Mouse (Mus musculus): ENCODE measurements at regions not wholly inside any gene's neighbourhood (a gene's known extent, or its start where the extent isn't known, plus 50 kb on each side); places are given as distances from the start of the nearest gene placed in this dataset.

DNA sequence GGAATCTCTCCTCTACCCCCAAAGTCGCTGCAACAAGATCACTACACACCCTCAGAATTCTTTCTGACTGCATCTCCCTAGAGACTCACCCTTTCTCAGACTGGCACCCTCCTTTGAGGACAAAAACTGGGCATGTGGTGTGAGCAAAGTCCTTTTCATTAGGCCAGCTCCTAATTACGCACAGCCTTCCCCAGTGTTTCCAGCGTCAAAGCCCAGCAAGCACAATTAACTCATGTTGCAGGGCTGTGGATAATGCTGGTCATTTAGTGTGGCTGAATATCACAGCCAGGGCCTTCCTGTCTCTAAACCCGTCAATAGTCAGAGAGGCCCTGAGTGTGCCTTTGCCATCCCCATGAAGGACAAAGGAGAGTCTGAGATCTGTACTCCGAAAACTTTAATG, 114.2 kb upstream of the Arhgap5 start:
- Histone ChIP-seq H3K36me3 (no peaks in the 10 kb centered on the region), H3K4me1 (0 out of 2 replicates have a peak, but pooled peaks cover 2% of the 10 kb centered on the region), H3K4me3 (replicated peaks) (no peak overlapping the region), H3K27me3 (no peaks in the 10 kb centered on the region), H3K9me3 (replicated peaks) (0 out of 2 replicates have a peak, but pooled peaks cover 3% of the 10 kb centered on the region), H3K9ac (no peak overlapping the region), H3K4me2 (no peak overlapping the region), H3K27ac (peak overlapping the region; percentile 33; the same call in 1 of the 2 replicates)
- WGBS: 64% methylated on average over 5 of the region's 5 CpGs
- no peak for ATAC-seq (replicated peaks; ENCODE audit: low FRiP score)

DNA sequence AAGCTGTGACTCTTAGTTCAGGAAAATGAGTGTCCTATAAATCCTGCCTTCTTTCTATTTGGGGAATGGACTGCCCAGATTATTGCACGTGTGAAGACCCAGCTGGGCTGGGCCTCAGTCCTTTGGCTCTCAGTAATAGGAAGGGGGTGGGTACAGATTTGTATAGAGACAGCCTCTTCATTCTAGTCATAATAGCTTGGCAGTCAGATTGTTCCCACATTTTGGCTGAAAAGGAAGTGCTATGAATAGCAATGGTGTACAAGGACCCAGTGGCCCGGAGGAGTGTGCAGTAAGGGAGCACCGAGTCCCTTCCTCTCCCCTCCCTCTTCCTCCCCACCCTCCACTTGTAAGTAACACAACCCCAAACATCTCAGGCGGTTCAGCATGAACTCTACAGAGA, 113.5 kb upstream of the Arhgap5 start:
- no peak overlapping the region for H3K9ac ChIP-seq
- ATAC-seq (replicated peaks; ENCODE audit: low FRiP score): 0 out of 2 replicates have a peak, but pooled peaks have one; percentile 33
- H3K4me2 ChIP-seq: no peak overlapping the region
- H3K27me3 ChIP-seq: no peaks in the 10 kb centered on the region
- H3K9me3 ChIP-seq (replicated peaks): 0 out of 2 replicates have a peak, but pooled peaks cover 3% of the 10 kb centered on the region
- no peak overlapping the region for H3K27ac ChIP-seq
- no peaks in the 10 kb centered on the region for H3K36me3 ChIP-seq
- H3K4me3 ChIP-seq (replicated peaks): no peak overlapping the region
- 46% methylated on average over 4 of the region's 4 CpGs for WGBS
- no peaks in the 10 kb centered on the region for H3K4me1 ChIP-seq

DNA sequence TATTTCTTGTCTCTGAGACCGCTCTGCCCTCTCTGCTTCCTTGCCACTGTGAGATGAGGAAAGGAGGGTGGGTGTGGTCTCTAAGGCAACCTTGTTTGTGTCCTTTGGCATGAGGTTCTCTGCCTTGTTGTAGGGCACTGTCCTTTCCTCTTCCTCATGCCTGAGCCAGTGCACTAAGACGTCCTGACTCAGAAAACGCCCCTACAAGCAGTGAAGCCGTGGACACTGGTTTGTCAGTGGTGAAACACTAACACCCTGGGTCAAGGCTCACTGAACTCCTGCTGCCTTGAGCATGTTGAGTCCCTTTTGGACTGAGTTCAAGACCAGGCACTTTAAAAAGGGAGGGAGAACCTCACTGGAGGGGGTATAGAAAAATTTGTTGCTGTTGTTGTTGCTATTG, 111.1 kb upstream of the Arhgap5 start:
- H3K27me3 ChIP-seq: no peaks in the 10 kb centered on the region
- H3K9me3 ChIP-seq (replicated peaks): 0 out of 2 replicates have a peak, but pooled peaks cover 3% of the 10 kb centered on the region
- H3K36me3 ChIP-seq: no peaks in the 10 kb centered on the region
- H3K27ac ChIP-seq: no peak overlapping the region
- no peak overlapping the region for H3K4me3 ChIP-seq (replicated peaks)
- ATAC-seq (replicated peaks; ENCODE audit: low FRiP score): no peak
- H3K4me2 ChIP-seq: no peak overlapping the region
- no peak overlapping the region for H3K9ac ChIP-seq
- 65% methylated on average over 4 of the region's 4 CpGs for WGBS
- H3K4me1 ChIP-seq: peaks cover 7% of the 10 kb centered on the region; the same call in 1 of the 2 replicates

DNA sequence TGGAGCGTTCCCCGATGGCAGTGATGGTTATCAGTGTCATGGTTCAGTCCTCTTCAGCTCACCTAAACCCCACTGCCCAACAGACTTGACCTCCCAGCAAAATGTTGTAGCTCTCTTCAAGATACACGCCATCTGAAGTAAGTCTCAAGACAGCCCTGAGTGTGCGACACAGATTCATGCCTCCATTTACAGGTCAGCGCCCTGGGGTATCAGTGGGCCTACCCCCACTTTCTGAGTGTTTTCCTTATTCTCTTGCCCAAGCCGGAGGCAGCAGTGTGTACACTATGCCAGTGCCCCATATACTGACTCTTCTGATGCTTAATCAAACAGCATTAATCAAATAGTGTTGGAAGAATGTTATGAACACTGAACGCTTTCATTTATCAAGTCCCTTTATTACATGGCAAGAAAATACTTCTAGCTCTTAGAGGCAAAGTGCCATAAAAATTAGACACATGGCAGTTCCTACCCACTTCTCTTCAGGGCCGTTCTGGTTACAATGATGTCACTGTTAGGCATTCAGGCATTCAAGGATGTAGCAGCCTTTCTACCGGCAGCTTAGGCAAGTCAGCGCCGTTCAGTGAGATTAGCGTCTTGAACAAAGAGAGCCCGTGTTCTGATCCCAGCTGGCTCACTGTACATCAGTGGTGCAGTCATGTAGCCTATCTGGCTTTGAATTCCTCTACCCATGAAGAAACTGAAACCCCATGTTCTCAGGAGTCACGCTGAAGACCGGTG, 109.6 kb upstream of the Arhgap5 start:
- WGBS: 76% methylated on average over 15 of the region's 15 CpGs

DNA sequence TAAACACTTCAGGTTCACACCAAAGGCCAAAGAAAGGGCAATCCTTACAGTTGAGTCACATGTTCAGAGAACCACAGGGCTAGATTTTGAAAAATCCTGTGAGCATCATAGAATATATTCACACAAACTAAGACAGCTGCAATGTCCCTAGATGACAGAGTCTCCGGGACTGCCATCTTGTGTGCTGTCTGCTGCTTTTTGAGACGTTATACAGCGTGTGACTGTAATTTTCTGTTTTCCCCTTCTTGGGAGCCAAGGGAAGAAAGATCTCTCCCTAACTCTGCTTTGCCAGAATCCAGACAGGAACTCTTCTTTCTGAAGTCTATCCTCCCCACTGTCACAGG, 109.1 kb upstream of the Arhgap5 start:
- WGBS: 82% methylated on average over 3 of the region's 3 CpGs
- no peaks in the 10 kb centered on the region for H3K36me3 ChIP-seq
- no peak overlapping the region for H3K9ac ChIP-seq
- H3K27ac ChIP-seq: no peak overlapping the region
- no peaks in the 10 kb centered on the region for H3K9me3 ChIP-seq (replicated peaks)
- peaks cover 12% of the 10 kb centered on the region for H3K4me1 ChIP-seq
- no peak overlapping the region for H3K4me3 ChIP-seq (replicated peaks)
- H3K4me2 ChIP-seq: no peak overlapping the region
- ATAC-seq (replicated peaks; ENCODE audit: low FRiP score): no peak
- no peaks in the 10 kb centered on the region for H3K27me3 ChIP-seq

More for the DNA sequence above, 109.6 kb upstream of the Arhgap5 start:
- no peak for ATAC-seq (replicated peaks; ENCODE audit: low FRiP score)
- no peaks in the 10 kb centered on the region for H3K9me3 ChIP-seq (replicated peaks)
- no peak overlapping the region for H3K9ac ChIP-seq
- no peaks in the 10 kb centered on the region for H3K27me3 ChIP-seq
- H3K27ac ChIP-seq: no peak overlapping the region
- no peaks in the 10 kb centered on the region for H3K36me3 ChIP-seq
- peaks cover 12% of the 10 kb centered on the region for H3K4me1 ChIP-seq
- H3K4me3 ChIP-seq (replicated peaks): no peak overlapping the region
- H3K4me2 ChIP-seq: no peak overlapping the region

DNA sequence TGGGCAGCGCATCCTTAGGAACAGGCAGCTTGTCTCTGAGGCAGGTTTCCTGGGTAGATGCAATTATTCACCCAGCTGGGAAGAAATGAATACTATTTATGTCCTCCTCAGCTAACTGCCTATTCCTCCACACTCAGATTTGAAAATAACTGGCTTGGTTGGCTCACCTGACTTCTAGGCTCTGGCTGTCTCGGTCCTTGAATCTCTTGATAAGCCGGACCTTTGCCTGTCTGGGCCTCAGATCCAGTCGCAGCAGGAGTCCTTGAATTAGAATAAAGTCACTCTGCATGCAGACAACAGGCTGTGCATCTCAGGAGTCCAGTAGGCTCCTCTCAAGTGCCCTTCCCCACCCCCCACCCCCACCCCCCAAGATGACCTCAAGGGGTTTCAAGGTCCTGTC, 108.7 kb upstream of the Arhgap5 start:
- Histone ChIP-seq H3K4me2 (no peak overlapping the region), H3K4me1 (peaks cover 12% of the 10 kb centered on the region), H3K9ac (no peak overlapping the region), H3K4me3 (replicated peaks) (no peak overlapping the region), H3K27me3 (no peaks in the 10 kb centered on the region), H3K36me3 (no peaks in the 10 kb centered on the region), H3K9me3 (replicated peaks) (no peaks in the 10 kb centered on the region), H3K27ac (no peak overlapping the region)
- no peak for ATAC-seq (replicated peaks; ENCODE audit: low FRiP score)
- WGBS: 82% methylated on average over 4 of the region's 4 CpGs

DNA sequence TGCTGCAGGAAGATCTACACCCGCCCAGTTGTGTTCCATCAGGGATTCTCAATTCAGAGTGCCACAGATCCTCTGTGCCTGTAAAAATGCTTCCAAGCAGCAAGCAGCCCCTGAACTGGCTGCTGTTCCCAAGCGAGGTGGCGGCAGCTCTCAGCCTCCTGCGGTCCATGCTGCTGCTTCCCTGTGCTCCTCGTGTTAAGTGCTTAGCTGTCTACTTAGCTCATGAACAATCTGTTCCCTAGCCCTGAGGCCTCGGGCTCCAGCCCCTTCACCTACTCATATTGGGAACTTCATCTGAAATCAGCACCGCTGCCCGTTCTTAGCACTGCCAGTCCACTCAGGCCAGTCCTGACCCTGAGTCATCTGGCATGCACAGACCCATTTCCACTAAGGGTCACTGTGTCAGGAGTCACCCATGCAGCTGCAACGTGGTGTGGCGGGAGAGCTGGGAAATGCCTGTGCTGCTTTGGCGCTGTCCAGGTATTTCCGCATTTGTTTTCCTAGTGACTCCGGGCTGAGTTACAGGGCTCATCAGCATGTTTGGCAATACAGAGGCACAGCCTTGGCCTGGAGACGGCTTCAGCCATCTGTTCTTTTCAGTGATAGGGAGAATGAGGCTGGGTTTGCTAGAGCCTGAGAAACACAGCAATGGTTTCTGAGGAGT, 107.5 kb upstream of the Arhgap5 start:
- Histone ChIP-seq H3K36me3 (no peaks in the 10 kb centered on the region), H3K4me3 (replicated peaks) (no peak overlapping the region), H3K27me3 (no peaks in the 10 kb centered on the region), H3K27ac (no peak overlapping the region), H3K4me1 (peaks cover 12% of the 10 kb centered on the region), H3K9ac (no peak overlapping the region), H3K9me3 (replicated peaks) (no peaks in the 10 kb centered on the region), H3K4me2 (no peak overlapping the region)
- 0 out of 2 replicates have a peak, but pooled peaks have one; percentile 33 for ATAC-seq (replicated peaks; ENCODE audit: low FRiP score)
- WGBS: 36% methylated on average over 14 of the region's 14 CpGs

DNA sequence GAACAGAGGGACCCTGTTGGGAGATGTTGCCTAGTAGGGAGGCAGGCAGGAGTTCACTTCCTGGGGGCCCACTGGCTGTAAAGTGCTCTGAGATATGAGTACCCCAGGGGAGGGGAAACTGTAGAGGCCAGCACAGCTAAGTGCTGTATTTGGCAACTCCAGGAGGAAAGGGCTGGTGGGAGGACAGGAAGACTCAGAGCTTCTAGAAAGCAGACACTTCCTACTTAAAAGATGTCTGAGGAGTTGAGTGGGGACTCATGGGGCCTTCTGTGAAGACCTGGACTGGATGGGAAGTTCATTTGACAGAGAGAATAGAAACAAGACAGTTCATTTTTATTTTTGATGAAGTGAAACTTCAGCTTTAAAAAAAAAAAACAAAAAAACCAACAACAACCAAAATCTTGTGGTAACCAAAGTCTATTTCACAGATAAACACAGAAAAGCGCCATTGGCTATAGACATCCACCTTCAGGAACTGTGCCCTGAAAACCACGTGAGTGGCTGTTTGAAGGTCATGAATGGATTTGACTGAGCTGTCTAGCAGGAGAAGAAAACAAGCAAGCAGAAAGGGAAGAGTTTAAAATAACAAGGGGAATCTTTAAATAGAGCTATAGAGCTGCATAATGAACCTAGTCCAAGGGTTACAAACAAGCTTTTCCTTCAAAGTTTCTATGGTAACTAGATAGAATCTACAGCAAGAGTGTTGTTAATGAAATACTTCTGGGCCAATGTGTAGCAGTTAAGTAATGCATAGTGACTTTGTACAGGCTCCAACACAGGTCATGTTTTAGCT, 105.9 kb upstream of the Arhgap5 start:
- Histone ChIP-seq H3K4me1 (peaks cover 12% of the 10 kb centered on the region), H3K4me2 (no peak overlapping the region), H3K4me3 (replicated peaks) (no peak overlapping the region), H3K9ac (no peak overlapping the region), H3K36me3 (no peaks in the 10 kb centered on the region), H3K27ac (peak overlapping the region; percentile 59; the same call in 1 of the 2 replicates), H3K9me3 (replicated peaks) (no peaks in the 10 kb centered on the region), H3K27me3 (no peaks in the 10 kb centered on the region)
- no peak; the same call in 1 of the 2 replicates for ATAC-seq (replicated peaks; ENCODE audit: low FRiP score)
- WGBS: 58% methylated on average over 2 of the region's 2 CpGs

DNA sequence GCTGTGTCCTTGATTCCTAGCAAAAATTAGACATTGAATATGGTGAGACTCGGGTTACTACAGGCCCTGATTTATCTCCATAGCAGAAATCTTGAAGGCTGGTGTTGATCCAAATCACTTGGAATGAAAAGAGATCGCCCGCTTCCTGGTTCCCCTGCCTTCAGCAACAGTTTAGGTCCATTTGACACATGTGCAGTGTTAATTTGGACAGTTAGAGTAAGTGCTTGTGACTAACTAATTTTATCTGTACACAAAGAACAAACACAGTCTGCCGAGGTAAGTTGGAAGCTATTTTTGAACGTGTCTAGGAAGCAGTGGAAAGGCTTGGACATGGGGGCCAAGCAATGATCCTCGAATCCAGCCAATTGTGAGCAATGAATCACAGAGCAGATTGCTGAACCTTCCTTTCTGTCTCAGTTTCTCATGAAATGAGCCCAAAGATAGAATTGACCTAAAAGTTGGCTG, 105.2 kb upstream of the Arhgap5 start:
- no peak for ATAC-seq (replicated peaks; ENCODE audit: low FRiP score)
- peaks cover 12% of the 10 kb centered on the region for H3K4me1 ChIP-seq
- H3K9me3 ChIP-seq (replicated peaks): no peaks in the 10 kb centered on the region
- no peak overlapping the region for H3K9ac ChIP-seq
- no peaks in the 10 kb centered on the region for H3K36me3 ChIP-seq
- no peaks in the 10 kb centered on the region for H3K27me3 ChIP-seq
- H3K4me2 ChIP-seq: no peak overlapping the region
- 52% methylated on average over 6 of the region's 6 CpGs for WGBS
- H3K27ac ChIP-seq: peak overlapping the region; percentile 59
- no peak overlapping the region for H3K4me3 ChIP-seq (replicated peaks)

DNA sequence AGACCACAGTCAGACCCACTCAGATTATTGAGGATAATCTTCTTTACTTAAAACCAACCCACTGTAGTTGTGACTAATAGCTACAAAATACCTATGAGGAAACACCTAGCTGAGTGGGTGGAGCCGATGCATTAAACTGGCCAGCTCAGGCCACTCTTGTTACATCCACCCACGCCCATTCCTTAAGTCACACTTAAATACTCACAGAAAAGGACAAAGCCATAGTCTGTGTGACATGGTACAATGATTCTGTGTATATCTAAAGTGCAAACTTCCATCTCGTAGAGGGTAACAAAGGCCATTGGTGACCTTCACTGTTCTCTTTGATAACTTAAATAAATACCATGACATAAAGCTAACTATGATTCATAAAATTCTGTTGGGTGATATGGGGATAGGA, 103.7 kb upstream of the Arhgap5 start:
- no peak for ATAC-seq (replicated peaks; ENCODE audit: low FRiP score)
- Histone ChIP-seq H3K4me2 (no peak overlapping the region), H3K9ac (no peak overlapping the region), H3K36me3 (no peaks in the 10 kb centered on the region), H3K27ac (no peak overlapping the region), H3K9me3 (replicated peaks) (no peaks in the 10 kb centered on the region), H3K4me1 (peaks cover 12% of the 10 kb centered on the region), H3K4me3 (replicated peaks) (no peak overlapping the region), H3K27me3 (no peaks in the 10 kb centered on the region)
- WGBS: 88% methylated on average over 3 of the region's 3 CpGs

DNA sequence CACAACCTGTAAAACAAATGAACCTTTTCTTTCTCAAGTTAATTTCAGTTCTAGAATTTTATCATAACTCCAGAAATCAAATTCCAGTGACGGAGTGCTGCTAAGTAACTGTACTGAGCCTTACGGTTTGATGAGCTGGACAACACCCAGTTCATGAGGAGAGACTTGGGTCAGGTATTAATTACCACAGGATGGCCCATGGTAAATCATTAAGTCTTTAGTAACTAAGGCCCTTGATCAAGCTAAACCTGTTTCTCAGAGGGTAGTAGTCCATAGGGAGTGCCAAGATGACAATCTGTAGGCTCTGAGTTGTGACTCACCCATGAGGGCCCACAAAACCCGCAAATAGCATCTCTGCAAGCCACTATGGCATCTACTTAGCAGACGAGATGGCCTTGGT, 101.1 kb upstream of the Arhgap5 start:
- Histone ChIP-seq H3K4me1 (peaks cover 5% of the 10 kb centered on the region), H3K27ac (no peak overlapping the region), H3K4me3 (replicated peaks) (no peak overlapping the region), H3K9me3 (replicated peaks) (no peaks in the 10 kb centered on the region), H3K27me3 (no peaks in the 10 kb centered on the region), H3K4me2 (no peak overlapping the region), H3K36me3 (no peaks in the 10 kb centered on the region), H3K9ac (no peak overlapping the region)
- no peak for ATAC-seq (replicated peaks; ENCODE audit: low FRiP score)
- 91% methylated on average over 4 of the region's 4 CpGs for WGBS

DNA sequence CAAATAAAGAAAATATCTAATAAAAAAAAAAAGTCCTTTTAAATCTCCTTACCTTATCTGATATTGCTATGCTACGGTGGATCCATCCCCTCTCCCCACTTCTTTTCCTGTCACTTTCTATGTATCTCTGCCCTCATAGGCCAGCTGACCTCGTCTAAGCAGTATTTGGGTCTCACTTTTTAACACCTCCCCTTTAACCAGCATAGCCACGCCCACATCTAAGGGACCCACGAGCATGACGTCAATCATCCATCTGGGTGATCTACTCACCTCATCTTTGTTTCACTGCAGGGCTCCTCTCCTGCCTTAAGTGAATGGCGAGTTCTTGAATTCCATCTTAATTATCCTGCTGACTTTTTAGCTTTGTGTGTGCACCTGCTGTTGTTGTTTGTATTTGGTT, 97.4 kb upstream of the Arhgap5 start:
- no peaks in the 10 kb centered on the region for H3K4me1 ChIP-seq
- no peak overlapping the region for H3K4me2 ChIP-seq
- no peak overlapping the region for H3K9ac ChIP-seq
- ATAC-seq (replicated peaks; ENCODE audit: low FRiP score): no peak
- H3K36me3 ChIP-seq: no peaks in the 10 kb centered on the region
- H3K9me3 ChIP-seq (replicated peaks): no peaks in the 10 kb centered on the region
- no peak overlapping the region for H3K27ac ChIP-seq
- no peaks in the 10 kb centered on the region for H3K27me3 ChIP-seq
- H3K4me3 ChIP-seq (replicated peaks): no peak overlapping the region
- 73% methylated on average over 6 of the region's 6 CpGs for WGBS
